Mouse (Mus musculus): Measurements from ENCODE around the gene Rc3h1.
"Not testable (repeated sequence)": the region's sequence is repeated elsewhere in the genome, so short reads cannot be mapped to it uniquely, and the experiment has no call there.

- not testable (repeated sequence) for TF ChIP-seq CTCF (conservative IDR thresholded peaks at IDR 0.05; ENCODE audit: low read length); POU5F1 (IDR thresholded peaks at IDR 0.05; ENCODE audit: borderline replicate concordance, low read length); NANOG (IDR thresholded peaks at IDR 0.05; ENCODE audit: borderline replicate concordance, low read length)
Observed at GRCm38 (mm10) chr1:160984731-160985130, 78.5 kb downstream of the Rc3h1 start.
